Mouse (Mus musculus) megakaryocyte progenitor cell, adult 5-6 weeks (primary cell): Measurements from ENCODE around the gene Gabarap. TPM values are rescaled to one million over a fixed set of nuclear protein-coding genes. Genes with fewer than 3 reads are reported as not detected.

Source experiments
- total RNA-seq, 2 experiments: library from RNA; stranded (forward) in 1 of 2; stranded (reverse) in 1 of 2; fragments of 157-497, 149-512 nt in 1 of 2; fragments of 200-1000 nt in 1 of 2; gene quantifications; 2 replicates each; pipeline versions ENCODE4 v1.2.3 to v1.2.4; 2015 to 2017

The Gabarap gene
- total RNA-seq, 2 experiments from 2014 or later: 274 to 387 TPM

Other genes with a start within 250 kb of the Gabarap start
Only the 30 nearest of the 39 such genes appear.
- gene Chrnb1, start 195.2 kb upstream of the Gabarap start, total RNA-seq (2015): 0.24 and 1.6 TPM in 2 replicates
- 0.04 and 0.44 TPM in 2 replicates for gene Chrnb1, start 195.2 kb upstream of the Gabarap start, total RNA-seq (2017)
- gene Fgf11, start 189.3 kb upstream of the Gabarap start, total RNA-seq (2015): 0.22 and 0.52 TPM in 2 replicates
- gene Fgf11, start 189.3 kb upstream of the Gabarap start, total RNA-seq (2017): 0.21 and 0.41 TPM in 2 replicates
- not detected in 2 replicates for gene Tmem102, start 185.5 kb upstream of the Gabarap start, total RNA-seq (2015)
- not detected in 2 replicates for gene Tmem102, start 185.5 kb upstream of the Gabarap start, total RNA-seq (2017)
- gene Gm39566, start 175.8 kb upstream of the Gabarap start, total RNA-seq (2015): not detected in 2 replicates
- not detected in 2 replicates for gene Gm39566, start 175.8 kb upstream of the Gabarap start, total RNA-seq (2017)
- gene Spem2, start 172.7 kb upstream of the Gabarap start, total RNA-seq (2015): not detected in 2 replicates
- not detected in 2 replicates for gene Spem2, start 172.7 kb upstream of the Gabarap start, total RNA-seq (2017)
- not detected in 2 replicates for gene Spem1, start 169.0 kb upstream of the Gabarap start, total RNA-seq (2015)
- gene Spem1, start 169.0 kb upstream of the Gabarap start, total RNA-seq (2017): 0.79 TPM in 1 of 2 replicates, not detected in the other
- 8.4 and 10.8 TPM in 2 replicates for gene Nlgn2, start 153.4 kb upstream of the Gabarap start, total RNA-seq (2015)
- 3.5 and 6.2 TPM in 2 replicates for gene Nlgn2, start 153.4 kb upstream of the Gabarap start, total RNA-seq (2017)
- 240 and 307 TPM in 2 replicates for gene Tmem256, start 152.6 kb upstream of the Gabarap start, total RNA-seq (2015)
- gene Tmem256, start 152.6 kb upstream of the Gabarap start, total RNA-seq (2017): 174 and 238 TPM in 2 replicates
- gene Plscr3, start 144.8 kb upstream of the Gabarap start, total RNA-seq (2015): 60.6 and 62.2 TPM in 2 replicates
- gene Plscr3, start 144.8 kb upstream of the Gabarap start, total RNA-seq (2017): 29.1 and 32.9 TPM in 2 replicates
- gene Tnk1, start 132.4 kb upstream of the Gabarap start, total RNA-seq (2015): 0.32 TPM in 1 of 2 replicates, not detected in the other
- gene Tnk1, start 132.4 kb upstream of the Gabarap start, total RNA-seq (2017): 0.54 TPM in 1 of 2 replicates, not detected in the other
- gene Tmem95, start 113.1 kb upstream of the Gabarap start, total RNA-seq (2015): not detected in 2 replicates
- not detected in 2 replicates for gene Tmem95, start 113.1 kb upstream of the Gabarap start, total RNA-seq (2017)
- 1.1 and 2.3 TPM in 2 replicates for gene Kctd11, start 109.7 kb upstream of the Gabarap start, total RNA-seq (2015)
- 0.88 and 1.9 TPM in 2 replicates for gene Kctd11, start 109.7 kb upstream of the Gabarap start, total RNA-seq (2017)
- gene Acap1, start 95.6 kb upstream of the Gabarap start, total RNA-seq (2015): 23.6 and 24.7 TPM in 2 replicates
- gene Acap1, start 95.6 kb upstream of the Gabarap start, total RNA-seq (2017): 59.2 and 67.5 TPM in 2 replicates
- gene 2810408A11Rik, start 90.2 kb upstream of the Gabarap start, total RNA-seq (2015): 1.9 and 3.0 TPM in 2 replicates
- 1.7 and 6.6 TPM in 2 replicates for gene 2810408A11Rik, start 90.2 kb upstream of the Gabarap start, total RNA-seq (2017)
- 9.5 and 11.0 TPM in 2 replicates for gene Neurl4, start 90.1 kb upstream of the Gabarap start, total RNA-seq (2015)
- gene Neurl4, start 90.1 kb upstream of the Gabarap start, total RNA-seq (2017): 20.2 and 21.6 TPM in 2 replicates
- gene Gps2, start 77.3 kb upstream of the Gabarap start, total RNA-seq (2015): 106 and 114 TPM in 2 replicates
- 46.2 and 56.3 TPM in 2 replicates for gene Gps2, start 77.3 kb upstream of the Gabarap start, total RNA-seq (2017)
- 1,355 and 1,412 TPM in 2 replicates for gene Eif5a, start 69.2 kb upstream of the Gabarap start, total RNA-seq (2015)
- 1,221 and 1,257 TPM in 2 replicates for gene Eif5a, start 69.2 kb upstream of the Gabarap start, total RNA-seq (2017)
- gene Ybx2, start 55.3 kb upstream of the Gabarap start, total RNA-seq (2015): 0.32 TPM in 1 of 2 replicates, not detected in the other
- gene Ybx2, start 55.3 kb upstream of the Gabarap start, total RNA-seq (2017): not detected in 2 replicates
- gene Slc2a4, start 43.0 kb upstream of the Gabarap start, total RNA-seq (2015): 0.22 TPM in 1 of 2 replicates, not detected in the other
- not detected in 2 replicates for gene Slc2a4, start 43.0 kb upstream of the Gabarap start, total RNA-seq (2017)
- not detected in 2 replicates for gene Cldn7, start 26.4 kb upstream of the Gabarap start, total RNA-seq (2015)
- not detected in 2 replicates for gene Cldn7, start 26.4 kb upstream of the Gabarap start, total RNA-seq (2017)
- 131 and 135 TPM in 2 replicates for gene Ctdnep1, start 10.0 kb upstream of the Gabarap start, total RNA-seq (2015)
- 28.7 and 33.7 TPM in 2 replicates for gene Ctdnep1, start 10.0 kb upstream of the Gabarap start, total RNA-seq (2017)
- 110 and 129 TPM in 2 replicates for gene Elp5, start 8.6 kb upstream of the Gabarap start, total RNA-seq (2015)
- 57.5 and 66.1 TPM in 2 replicates for gene Elp5, start 8.6 kb upstream of the Gabarap start, total RNA-seq (2017)
- gene Phf23, start 4.6 kb downstream of the Gabarap start, total RNA-seq (2015): 34.5 and 37.9 TPM in 2 replicates
- gene Phf23, start 4.6 kb downstream of the Gabarap start, total RNA-seq (2017): 31.7 and 40.0 TPM in 2 replicates
- 9.5 and 9.8 TPM in 2 replicates for gene Dvl2, start 9.5 kb downstream of the Gabarap start, total RNA-seq (2015)
- gene Dvl2, start 9.5 kb downstream of the Gabarap start, total RNA-seq (2017): 9.5 and 14.7 TPM in 2 replicates
- 28.7 and 45.7 TPM in 2 replicates for gene Acadvl, start 24.3 kb downstream of the Gabarap start, total RNA-seq (2015)
- 43.6 and 49.1 TPM in 2 replicates for gene Acadvl, start 24.3 kb downstream of the Gabarap start, total RNA-seq (2017)
- 5.8 and 6.7 TPM in 2 replicates for gene Dlg4, start 25.8 kb downstream of the Gabarap start, total RNA-seq (2015)
- gene Dlg4, start 25.8 kb downstream of the Gabarap start, total RNA-seq (2017): 3.8 and 4.1 TPM in 2 replicates
- not detected in 2 replicates for gene Asgr1, start 62.9 kb downstream of the Gabarap start, total RNA-seq (2015)
- gene Asgr1, start 62.9 kb downstream of the Gabarap start, total RNA-seq (2017): not detected in 2 replicates
- not detected in 2 replicates for gene Asgr2, start 101.5 kb downstream of the Gabarap start, total RNA-seq (2015)
- gene Asgr2, start 101.5 kb downstream of the Gabarap start, total RNA-seq (2017): 0.62 TPM in 1 of 2 replicates, not detected in the other
- gene Mgl2, start 139.2 kb downstream of the Gabarap start, total RNA-seq (2015): 25.7 and 30.7 TPM in 2 replicates
- 29.3 and 36.6 TPM in 2 replicates for gene Mgl2, start 139.2 kb downstream of the Gabarap start, total RNA-seq (2017)
- gene Clec10a, start 165.1 kb downstream of the Gabarap start, total RNA-seq (2015): 4.4 and 6.0 TPM in 2 replicates
- gene Clec10a, start 165.1 kb downstream of the Gabarap start, total RNA-seq (2017): 7.4 and 7.5 TPM in 2 replicates